Mouse (Mus musculus) liver, embryonic 15.5 days (tissue): ENCODE data around the gene Nlrp3. TPM values are rescaled to one million over a fixed set of nuclear protein-coding genes. Genes with fewer than 3 reads are reported as not detected.

Experiments
- ATAC-seq: fragments of 200-750 bp; cut with Nextera tagmentation; 2 replicates; pipeline ENCODE4 v1.8.0; 2017; ENCODE audit warnings: moderate number of reproducible peaks, mild to moderate bottlenecking, moderate library complexity; ENCODE audit not compliant: insufficient read depth
- H3K27ac ChIP-seq: fragments of 300-500 bp; sonication (generic); replicated peaks from 2 replicates; pipeline ENCODE4 v1.5.1; 2015; ENCODE audit warnings: mild to moderate bottlenecking, inconsistent platforms
- H3K27me3 ChIP-seq: fragments of 300-500 bp; sonication (generic); 2 replicates; pipeline ENCODE4 v1.6.1; 2015; ENCODE audit warnings: mild to moderate bottlenecking, inconsistent platforms
- H3K36me3 ChIP-seq: fragments of 300-500 bp; sonication (generic); replicated peaks from 2 replicates; pipeline ENCODE4 v1.6.1; 2015; ENCODE audit warnings: moderate library complexity, mild to moderate bottlenecking, inconsistent platforms
- H3K4me1 ChIP-seq: fragments of 300-500 bp; sonication (generic); replicated peaks from 2 replicates; pipeline ENCODE4 v1.6.1; 2015; ENCODE audit warnings: inconsistent platforms
- H3K4me2 ChIP-seq: fragments of 300-500 bp; sonication (generic); 2 replicates; pipeline ENCODE4 v1.6.1; 2015; ENCODE audit warnings: moderate library complexity, mild to moderate bottlenecking, inconsistent platforms
- H3K4me3 ChIP-seq: fragments of 300-500 bp; sonication (generic); replicated peaks from 2 replicates; pipeline ENCODE4 v1.5.1; 2015; ENCODE audit warnings: mild to moderate bottlenecking, inconsistent platforms
- H3K9ac ChIP-seq: fragments of 300-500 bp; sonication (generic); 2 replicates; pipeline ENCODE4 v1.6.1; 2015; ENCODE audit warnings: moderate library complexity, mild to moderate bottlenecking, inconsistent platforms
- H3K9me3 ChIP-seq: fragments of 300-500 bp; sonication (generic); replicated peaks from 2 replicates; pipeline ENCODE4 v1.6.1; 2016; ENCODE audit warnings: inconsistent platforms
- WGBS: fragments of 180-500 bp; shearing (Covaris S2); methylation state at CpG from one replicate; pipeline ENCODE4 v1.1.7; 2015; ENCODE audit warnings: mixed read lengths; ENCODE audit not compliant: insufficient replicate concordance; 5-methylcytosine and 5-hydroxymethylcytosine counted together
- polyA plus RNA-seq: library from polyadenylated mRNA; unstranded; fragments of >200 nt; fragmentation: Nextera tagmentation; extraction: Ambion mirVana; gene quantifications from 2 replicates; pipeline ENCODE4 v1.2.1, GENCODE M21; 2015

The Nlrp3 gene
- polyA plus RNA-seq, 1 experiment from 2014 or later, result 0.76 TPM

- no peak overlapping the region for H3K4me2 ChIP-seq
- no peak overlapping the region for H3K27ac ChIP-seq
- ATAC-seq, result no peak
- H3K27me3 ChIP-seq, result 0 out of 2 replicates have a peak, but pooled peaks cover 3% of the 10 kb centered on the region
- H3K4me1 ChIP-seq, result peaks cover 9% of the 10 kb centered on the region; the same call in 1 of the 2 replicates
- no peak overlapping the region for H3K9ac ChIP-seq
- H3K36me3 ChIP-seq, result no peaks in the 10 kb centered on the region
- no peaks in the 10 kb centered on the region for H3K9me3 ChIP-seq
- WGBS, result 48% methylated on average over 6 of the region's 6 CpGs
- H3K4me3 ChIP-seq, result no peak overlapping the region
Measured at GRCm38 (mm10) chr11:59514381-59514780, 27.0 kb upstream of the Nlrp3 start.

GRCm38 (mm10) chr11:59514789-59515188 is 26.6 kb upstream of the Nlrp3 start:
- H3K4me3 ChIP-seq, result no peak overlapping the region
- no peak for ATAC-seq
- H3K4me1 ChIP-seq, result peaks cover 10% of the 10 kb centered on the region; the same call in 1 of the 2 replicates
- H3K36me3 ChIP-seq, result no peaks in the 10 kb centered on the region
- no peak overlapping the region for H3K27ac ChIP-seq
- no peaks in the 10 kb centered on the region for H3K9me3 ChIP-seq
- H3K27me3 ChIP-seq, result 0 out of 2 replicates have a peak, but pooled peaks cover 3% of the 10 kb centered on the region
- H3K4me2 ChIP-seq, result no peak overlapping the region
- 41% methylated on average over 3 of the region's 3 CpGs for WGBS
- H3K9ac ChIP-seq, result no peak overlapping the region

GRCm38 (mm10) chr11:59517441-59517840 is 23.9 kb upstream of the Nlrp3 start:
- ATAC-seq, result no peak
- Histone ChIP-seq H3K9ac (no peak overlapping the region), H3K4me2 (no peak overlapping the region), H3K27ac (no peak overlapping the region), H3K9me3 (no peaks in the 10 kb centered on the region), H3K4me1 (peaks cover 12% of the 10 kb centered on the region; the same call in 1 of the 2 replicates), H3K27me3 (0 out of 2 replicates have a peak, but pooled peaks cover 3% of the 10 kb centered on the region), H3K36me3 (no peaks in the 10 kb centered on the region), H3K4me3 (no peak overlapping the region)
- WGBS, result 53% methylated on average over 1 of the region's 1 CpGs

- Histone ChIP-seq H3K4me3 (no peak overlapping the region), H3K4me1 (peaks cover 7% of the 10 kb centered on the region; the same call in 1 of the 2 replicates), H3K9ac (no peak overlapping the region), H3K27me3 (0 out of 2 replicates have a peak, but pooled peaks cover 3% of the 10 kb centered on the region), H3K27ac (no peak overlapping the region), H3K9me3 (no peaks in the 10 kb centered on the region), H3K36me3 (no peaks in the 10 kb centered on the region), H3K4me2 (no peak overlapping the region)
- 26% methylated on average over 10 of the region's 10 CpGs for WGBS
- 0 out of 2 replicates have a peak, but pooled peaks have one; percentile 40 for ATAC-seq
Measured at GRCm38 (mm10) chr11:59518226-59518625, 23.1 kb upstream of the Nlrp3 start.

GRCm38 (mm10) chr11:59519741-59520495 is 21.4 kb upstream of the Nlrp3 start:
- 53% methylated on average over 6 of the region's 6 CpGs for WGBS
- H3K4me3 ChIP-seq, result no peak overlapping the region
- peaks cover 6% of the 10 kb centered on the region; the same call in 1 of the 2 replicates for H3K4me1 ChIP-seq
- H3K4me2 ChIP-seq, result no peak overlapping the region
- no peaks in the 10 kb centered on the region for H3K9me3 ChIP-seq
- no peak overlapping the region for H3K9ac ChIP-seq
- H3K27me3 ChIP-seq, result 0 out of 2 replicates have a peak, but pooled peaks cover 3% of the 10 kb centered on the region
- no peaks in the 10 kb centered on the region for H3K36me3 ChIP-seq
- H3K27ac ChIP-seq, result no peak overlapping the region
- ATAC-seq, result no peak

- 87% methylated on average over 2 of the region's 2 CpGs for WGBS
- Histone ChIP-seq H3K9ac (no peak overlapping the region), H3K27me3 (no peaks in the 10 kb centered on the region), H3K9me3 (no peaks in the 10 kb centered on the region), H3K4me1 (peaks cover 3% of the 10 kb centered on the region; the same call in 1 of the 2 replicates), H3K27ac (no peak overlapping the region), H3K36me3 (no peaks in the 10 kb centered on the region), H3K4me3 (no peak overlapping the region), H3K4me2 (no peak overlapping the region)
- no peak for ATAC-seq
Measured at GRCm38 (mm10) chr11:59524150-59524549, 17.2 kb upstream of the Nlrp3 start.

- no peak for ATAC-seq
- Histone ChIP-seq H3K36me3 (no peaks in the 10 kb centered on the region), H3K9ac (no peak overlapping the region), H3K4me1 (no peaks in the 10 kb centered on the region), H3K27ac (no peak overlapping the region), H3K4me3 (no peak overlapping the region), H3K4me2 (no peak overlapping the region), H3K9me3 (no peaks in the 10 kb centered on the region), H3K27me3 (0 out of 2 replicates have a peak, but pooled peaks cover 4% of the 10 kb centered on the region)
- 6% methylated on average over 10 of the region's 10 CpGs for WGBS
Measured at GRCm38 (mm10) chr11:59525237-59525636, 16.1 kb upstream of the Nlrp3 start.

- no peak for ATAC-seq
- Histone ChIP-seq H3K9ac (no peak within 1 kb of the TSS), H3K4me3 (no peak within 1 kb of the TSS), H3K4me1 (no peaks in the 10 kb centered on the region), H3K36me3 (no peaks in the 10 kb centered on the region), H3K9me3 (no peaks in the 10 kb centered on the region), H3K27ac (no peak within 1 kb of the TSS), H3K4me2 (no peak within 1 kb of the TSS), H3K27me3 (0 out of 2 replicates have a peak, but pooled peaks cover 5% of the 10 kb centered on the region)
- 41% methylated on average over 8 of the region's 8 CpGs for WGBS
Measured at GRCm38 (mm10) chr11:59526472-59527080, 14.8 kb upstream of the Nlrp3 start, which contains the start of gene Zkscan17. TSS of gene Zkscan17 (minus strand) at chr11:59526751.

GRCm38 (mm10) chr11:59530221-59530620 is 11.1 kb upstream of the Nlrp3 start:
- H3K9me3 ChIP-seq, result no peaks in the 10 kb centered on the region
- no peaks in the 10 kb centered on the region for H3K4me1 ChIP-seq
- no peaks in the 10 kb centered on the region for H3K36me3 ChIP-seq
- H3K27me3 ChIP-seq, result 0 out of 2 replicates have a peak, but pooled peaks cover 5% of the 10 kb centered on the region
- H3K4me2 ChIP-seq, result no peak overlapping the region
- no peak for ATAC-seq
- H3K27ac ChIP-seq, result no peak overlapping the region
- no peak overlapping the region for H3K4me3 ChIP-seq
- H3K9ac ChIP-seq, result no peak overlapping the region
- 55% methylated on average over 5 of the region's 5 CpGs for WGBS

- Histone ChIP-seq H3K9me3 (no peaks in the 10 kb centered on the region), H3K4me1 (no peaks in the 10 kb centered on the region), H3K4me2 (no peak overlapping the region), H3K27me3 (0 out of 2 replicates have a peak, but pooled peaks cover 5% of the 10 kb centered on the region), H3K4me3 (no peak overlapping the region), H3K36me3 (no peaks in the 10 kb centered on the region), H3K9ac (no peak overlapping the region), H3K27ac (no peak overlapping the region)
- ATAC-seq, result no peak
- 65% methylated on average over 6 of the region's 6 CpGs for WGBS
Measured at GRCm38 (mm10) chr11:59530870-59531535, 10.4 kb upstream of the Nlrp3 start.

GRCm38 (mm10) chr11:59531562-59531961 is 9.8 kb upstream of the Nlrp3 start:
- Histone ChIP-seq H3K4me1 (no peaks in the 10 kb centered on the region), H3K27me3 (0 out of 2 replicates have a peak, but pooled peaks cover 5% of the 10 kb centered on the region), H3K4me3 (no peak overlapping the region), H3K4me2 (no peak overlapping the region), H3K27ac (no peak overlapping the region), H3K9me3 (no peaks in the 10 kb centered on the region), H3K9ac (no peak overlapping the region), H3K36me3 (no peaks in the 10 kb centered on the region)
- 60% methylated on average over 5 of the region's 5 CpGs for WGBS
- ATAC-seq, result no peak
